Mouse (Mus musculus) mature B cell (primary cell): ENCODE data around the gene Atp8a2.
"Not testable (repeated sequence)": the region's sequence is repeated elsewhere in the genome, so short reads cannot be mapped to it uniquely, and the experiment has no call there.

Source experiments
- in situ Hi-C: fragments of 300-500 bp; cut with MboI; formaldehyde crosslinking; loops from 2 replicates; pipeline ENCODE4 v1.14.3; 2019

Gene Atp8a2

DNA sequence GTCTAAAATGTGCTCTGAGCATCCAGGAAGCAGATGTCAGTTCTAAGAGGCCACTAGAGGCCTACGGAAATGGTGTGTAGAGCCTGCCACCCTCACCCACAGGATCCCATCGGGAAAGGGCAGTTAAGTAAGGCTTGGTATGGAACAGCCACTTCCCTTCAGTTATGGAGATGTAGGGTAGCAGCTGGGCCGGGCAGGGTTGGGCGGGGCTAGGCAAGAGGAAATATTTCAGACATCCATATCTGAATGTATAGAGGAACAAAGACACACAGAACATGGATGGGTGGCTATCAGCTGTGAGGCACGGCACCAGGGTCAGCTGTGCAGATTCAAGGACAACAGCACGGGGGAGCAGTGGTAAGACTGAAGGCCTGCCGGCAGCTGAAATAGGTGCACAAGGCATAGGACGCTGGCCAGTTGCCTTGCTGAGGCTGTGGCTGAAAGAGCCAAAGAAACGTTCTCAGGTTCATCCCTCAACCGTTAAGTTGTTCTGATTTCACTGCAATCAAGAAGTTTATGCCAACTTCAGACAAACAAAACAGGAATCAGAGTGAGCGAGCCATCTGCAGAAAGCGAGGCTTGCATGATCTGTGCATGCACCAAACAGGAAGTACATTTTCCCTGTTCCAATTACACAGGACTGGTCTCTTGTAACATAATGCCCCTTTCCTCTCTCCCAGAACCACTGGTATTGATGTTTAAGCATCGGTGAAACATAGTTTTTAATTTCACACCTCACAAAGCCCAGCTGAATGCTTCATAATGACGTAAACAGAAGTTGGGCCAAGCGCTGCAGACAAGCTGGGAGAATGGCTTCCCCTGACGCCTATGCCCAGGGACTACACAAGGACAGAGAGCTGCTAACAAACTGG, 549.9 kb downstream of the Atp8a2 start:
- in situ Hi-C loops = no loop called here

DNA sequence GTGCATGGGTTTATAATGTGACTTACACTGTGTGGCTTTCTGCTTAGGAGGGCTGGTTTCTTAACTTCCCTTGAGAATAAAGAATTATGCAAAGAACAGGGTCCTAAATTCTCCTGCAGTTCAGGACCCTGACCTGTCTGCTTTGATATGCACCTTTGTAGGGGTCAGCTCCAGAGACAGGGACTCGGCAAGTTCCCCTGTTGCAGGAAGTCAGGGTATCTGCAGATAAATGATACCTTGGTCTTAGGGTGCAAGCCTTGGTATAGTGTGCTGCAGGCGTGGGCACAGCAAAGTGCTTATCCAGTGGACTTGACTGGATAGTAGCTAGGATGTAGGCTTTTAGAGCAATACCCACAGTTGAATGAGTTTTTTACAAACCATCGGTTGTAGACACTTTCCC, 552.1 kb downstream of the Atp8a2 start:
- in situ Hi-C loops = no loop called here

DNA sequence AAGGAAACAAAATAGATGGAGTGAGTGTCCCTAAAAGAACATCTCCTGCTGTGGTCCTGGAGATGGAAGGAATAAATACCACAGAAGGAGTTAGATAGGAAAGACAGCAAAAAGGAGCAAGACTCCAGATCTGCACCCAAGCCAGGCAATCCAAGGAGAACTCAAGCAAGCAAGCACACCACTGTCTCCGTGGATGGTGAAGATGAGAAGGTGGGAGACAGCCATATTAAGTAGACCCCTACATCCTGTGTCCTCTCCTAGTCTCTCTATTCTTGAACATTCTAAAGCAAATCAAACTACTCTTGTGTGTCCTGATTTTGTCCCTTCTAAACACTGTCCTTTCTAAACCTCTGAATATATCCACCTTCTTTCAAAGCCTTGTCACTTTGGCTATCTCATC, 552.8 kb downstream of the Atp8a2 start:
- in situ Hi-C loops = no loop called here

DNA sequence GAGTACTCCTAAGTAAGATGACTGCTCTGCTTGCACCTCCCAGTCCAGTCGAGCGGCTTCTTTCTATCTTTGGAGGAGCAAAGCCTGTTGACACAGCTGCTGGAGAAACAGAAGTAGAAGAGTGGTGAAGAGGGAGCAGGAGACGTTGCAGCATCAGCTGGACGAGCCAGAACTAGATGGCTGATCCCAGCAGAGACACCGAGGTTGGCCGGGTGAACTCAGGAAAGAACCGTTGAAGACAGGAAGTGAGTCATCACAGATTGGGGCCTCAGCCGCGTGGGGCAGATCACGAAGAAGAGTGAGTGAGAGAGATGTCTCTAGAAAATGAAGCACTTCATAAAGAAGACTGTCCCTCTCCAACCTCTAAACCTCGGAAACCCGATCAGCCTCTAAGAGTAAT, 553.4 kb downstream of the Atp8a2 start:
- in situ Hi-C loops = no loop called here

DNA sequence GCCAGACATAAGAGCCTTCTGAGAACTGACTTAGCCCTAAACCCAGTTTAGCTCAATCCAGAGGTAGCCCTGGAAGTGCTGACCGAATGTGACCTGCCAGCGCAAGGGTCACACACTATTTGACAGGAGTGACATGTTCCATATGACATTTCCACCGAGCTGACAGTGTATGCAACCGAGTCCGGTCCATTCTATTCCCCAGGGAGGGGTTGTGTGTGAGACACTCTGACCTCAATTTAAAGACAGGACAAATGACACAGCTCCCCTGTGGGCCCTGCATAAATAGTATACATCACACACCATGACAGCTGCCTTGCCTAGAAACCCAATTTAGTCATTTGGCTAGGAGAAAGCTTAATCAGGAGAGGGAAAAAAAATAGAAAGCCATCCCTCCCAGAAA, 555.1 kb downstream of the Atp8a2 start:
- in situ Hi-C loops = no loop called here

DNA sequence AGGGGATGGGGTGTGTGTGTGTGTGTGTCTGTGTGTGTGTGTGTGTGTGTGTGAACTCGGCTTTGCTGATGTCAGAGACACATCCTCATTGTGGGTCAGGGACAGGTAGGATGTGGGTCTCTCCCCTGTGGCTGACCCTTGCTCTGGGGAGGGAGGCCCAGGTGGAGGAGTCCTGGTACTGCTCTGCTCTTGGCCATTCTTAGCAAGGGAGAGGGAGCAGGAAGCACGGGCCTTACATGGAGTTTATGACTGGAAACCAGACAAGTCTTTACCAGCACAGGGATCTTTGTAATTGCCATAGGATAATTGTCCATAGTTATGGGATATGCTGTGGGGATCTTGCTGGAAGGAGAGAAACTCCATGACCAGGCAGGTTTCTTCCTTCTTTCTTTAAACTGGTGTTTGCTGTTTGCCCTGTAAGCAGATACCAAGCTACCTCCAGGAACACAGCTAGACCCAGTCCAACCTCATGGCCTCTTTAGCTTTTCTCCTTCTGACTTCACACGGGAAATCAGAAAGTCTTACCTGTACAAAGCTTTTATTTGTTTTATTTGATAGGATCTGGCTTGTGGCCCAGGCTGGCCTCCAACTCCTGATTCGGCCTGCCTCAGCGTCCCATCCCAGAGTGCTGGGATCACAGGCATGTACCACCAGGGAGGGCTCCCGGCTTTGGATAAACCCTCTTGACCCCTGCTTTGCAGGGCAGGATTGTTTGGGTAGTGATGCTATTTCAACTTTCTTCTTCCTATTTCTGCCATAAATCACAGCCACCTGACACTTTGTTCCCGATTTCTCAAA, 557.9 kb downstream of the Atp8a2 start:
- in situ Hi-C loops = no loop called here

DNA sequence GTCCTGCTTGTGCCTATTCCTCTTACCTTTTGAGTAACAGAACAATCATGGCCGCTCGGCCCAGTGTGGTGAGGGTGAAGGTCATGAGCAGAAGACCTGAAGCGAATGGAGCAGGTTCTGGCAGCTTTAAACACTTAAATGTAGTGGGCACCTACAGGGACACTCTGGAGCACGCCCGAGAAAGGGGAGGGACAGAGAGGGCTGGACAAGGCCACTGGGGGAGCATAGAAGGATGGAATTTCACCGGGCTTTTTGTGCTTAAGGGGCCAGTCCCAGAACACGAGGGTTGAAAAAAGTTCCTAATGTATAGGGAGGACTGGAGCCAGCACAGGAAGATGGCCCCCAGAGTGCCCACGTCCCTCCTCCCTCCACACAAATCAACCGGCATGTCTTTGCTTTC, 563.0 kb downstream of the Atp8a2 start:
- in situ Hi-C loops = no loop called here

DNA sequence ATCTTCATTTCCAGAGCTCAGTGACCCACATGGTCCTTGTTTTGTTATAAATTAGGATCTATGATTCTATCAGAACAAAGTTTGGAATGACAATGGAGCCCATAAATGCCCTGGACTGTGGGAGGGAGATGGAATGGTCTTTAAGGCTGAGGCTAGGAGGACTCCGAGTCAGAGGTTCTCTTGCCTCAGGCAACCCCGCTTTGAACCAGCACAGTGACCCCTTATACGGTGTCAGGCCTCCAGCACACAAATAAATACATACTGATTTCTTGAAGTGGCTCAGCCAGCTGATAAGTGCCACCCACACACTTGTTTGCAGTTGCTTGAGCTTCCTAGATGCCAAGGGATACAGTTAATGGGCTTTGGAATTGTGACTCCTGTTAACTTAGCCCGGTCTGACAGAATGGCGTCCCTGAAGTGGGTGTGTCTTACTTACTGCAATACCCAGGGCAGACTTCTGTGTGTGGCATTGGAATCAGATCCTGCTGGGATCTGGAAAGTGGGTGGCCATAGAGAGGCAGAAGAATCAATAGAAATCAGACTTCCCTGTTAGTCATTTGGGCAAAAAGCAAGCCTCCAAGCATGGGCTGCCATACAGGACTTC, 563.6 kb downstream of the Atp8a2 start:
- in situ Hi-C loops = no loop called here

DNA sequence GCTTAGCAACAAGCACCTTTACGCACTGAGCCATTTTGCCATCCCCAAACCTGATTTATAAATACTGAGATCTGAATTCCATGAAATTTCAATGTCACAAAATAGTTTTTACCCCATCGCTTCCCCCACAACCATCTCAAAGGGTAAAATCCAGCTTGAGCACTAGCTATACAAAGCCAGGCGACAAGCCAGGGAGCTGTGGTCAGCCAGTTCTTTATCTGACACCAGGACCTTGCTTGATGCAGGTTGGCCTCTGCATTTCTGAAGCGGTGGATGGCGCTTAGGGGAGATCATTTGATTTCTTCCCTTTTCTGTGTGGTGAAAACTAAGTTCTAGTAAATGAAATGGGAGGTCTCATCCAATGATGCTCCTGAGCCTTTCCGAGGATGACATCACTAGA, 564.9 kb downstream of the Atp8a2 start:
- in situ Hi-C loops = no loop called here

DNA sequence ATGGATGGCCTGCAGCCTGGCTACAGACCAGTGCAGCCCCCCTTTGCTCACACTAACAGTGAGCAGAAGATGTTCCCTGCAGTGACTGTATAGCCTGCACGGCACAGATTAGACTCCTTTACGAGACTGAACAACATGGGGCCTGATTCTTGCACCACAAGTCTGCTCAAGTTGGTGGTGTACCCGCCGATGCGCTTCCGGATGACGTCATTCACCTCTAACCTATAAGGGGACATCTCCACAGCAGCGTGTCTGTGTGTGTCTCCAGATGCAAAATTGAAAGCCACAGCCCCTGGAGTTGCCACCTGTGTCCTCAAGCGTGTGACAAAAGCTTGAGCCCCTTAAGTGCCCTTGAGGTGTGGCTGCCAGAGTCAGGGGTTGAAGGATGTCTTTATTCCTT, 566.9 kb downstream of the Atp8a2 start:
- in situ Hi-C loops = no loop called here

DNA sequence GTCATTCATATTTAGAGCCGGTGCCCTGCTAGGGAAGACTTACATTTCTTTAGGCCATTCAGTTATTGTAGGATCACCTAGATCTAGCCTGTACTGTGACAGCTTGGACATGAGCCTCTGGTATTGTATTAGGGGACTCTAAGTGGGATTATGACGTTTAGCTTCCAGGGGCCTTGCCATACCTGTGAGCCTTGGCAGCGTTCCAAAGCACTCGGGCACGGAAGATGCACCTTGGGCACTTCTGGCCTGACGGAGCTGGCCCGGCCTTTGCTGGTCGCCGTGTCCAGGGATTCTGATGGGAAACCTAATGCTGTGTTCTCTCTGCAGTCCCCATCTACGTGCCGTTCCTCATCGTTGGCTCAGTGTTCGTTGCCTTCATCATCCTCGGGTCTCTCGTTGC, 567.7 kb downstream of the Atp8a2 start:
- in situ Hi-C loops = no loop called here

DNA sequence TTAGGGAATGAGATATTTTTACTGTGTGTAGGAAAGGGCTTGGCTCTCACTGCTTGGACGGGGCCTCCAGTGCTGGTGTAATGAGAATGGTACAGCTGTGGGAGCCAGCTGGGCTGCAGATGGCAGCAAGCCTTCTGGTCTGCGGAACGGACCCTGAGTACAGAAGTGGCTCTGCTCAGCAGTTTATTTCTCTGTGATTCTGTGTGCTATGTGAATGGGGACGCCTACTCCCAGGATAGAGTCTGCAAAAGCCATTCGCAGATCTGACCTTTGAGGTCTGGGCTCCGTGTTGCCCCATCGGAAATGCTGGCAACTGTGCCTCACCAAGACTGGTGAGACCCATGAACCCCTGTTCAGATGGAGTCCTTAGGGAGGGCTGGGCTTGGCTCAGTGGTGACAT, 569.2 kb downstream of the Atp8a2 start:
- in situ Hi-C loops = no loop called here

DNA sequence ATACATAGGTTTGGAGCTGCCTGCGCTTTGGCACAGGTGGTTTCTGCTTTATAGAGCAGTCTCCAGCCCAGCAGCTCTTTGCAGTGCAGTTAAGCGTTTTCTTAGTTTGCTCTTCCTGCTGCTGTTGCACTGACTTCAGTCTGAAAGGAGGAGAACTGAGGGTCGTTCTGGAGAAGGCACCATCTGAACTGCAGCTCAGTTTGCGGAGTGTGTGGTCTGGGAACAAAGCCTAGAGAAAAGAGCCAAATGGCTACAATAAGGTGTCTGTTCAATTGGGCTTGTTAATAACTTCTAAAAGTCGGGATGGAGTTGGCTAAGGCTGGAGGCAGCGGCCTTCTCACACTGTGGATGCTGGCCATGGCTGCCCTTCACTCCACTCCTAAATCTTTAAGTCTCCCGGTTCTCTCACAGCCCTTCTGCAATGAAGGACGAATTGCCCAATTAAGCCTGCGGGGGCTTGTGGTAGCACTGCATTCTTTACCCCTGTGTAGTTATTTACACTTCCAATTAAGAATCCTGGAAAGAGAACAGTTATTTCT, 569.8 kb downstream of the Atp8a2 start:
- in situ Hi-C loops = no loop called here

DNA sequence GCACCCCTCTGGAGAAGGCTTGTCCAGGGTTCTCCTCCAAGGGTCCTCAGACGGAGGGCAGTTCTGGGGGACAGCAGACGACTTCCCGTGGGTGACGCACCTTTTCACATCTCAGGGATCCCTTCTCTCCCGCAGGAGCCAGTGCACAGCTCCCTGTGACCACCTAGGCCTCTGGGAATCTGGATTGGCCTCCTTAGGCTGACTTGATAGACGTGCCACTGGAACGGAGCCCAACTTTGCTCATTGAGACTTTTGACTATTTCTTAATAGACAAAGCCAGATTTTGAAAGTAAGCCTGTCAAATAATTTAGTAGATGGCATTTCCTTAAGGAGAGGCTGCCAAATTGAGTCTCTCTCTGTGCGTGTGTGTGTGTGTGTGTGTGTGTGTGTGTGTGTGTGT, 570.3 kb downstream of the Atp8a2 start:
- in situ Hi-C loops = no loop called here

DNA sequence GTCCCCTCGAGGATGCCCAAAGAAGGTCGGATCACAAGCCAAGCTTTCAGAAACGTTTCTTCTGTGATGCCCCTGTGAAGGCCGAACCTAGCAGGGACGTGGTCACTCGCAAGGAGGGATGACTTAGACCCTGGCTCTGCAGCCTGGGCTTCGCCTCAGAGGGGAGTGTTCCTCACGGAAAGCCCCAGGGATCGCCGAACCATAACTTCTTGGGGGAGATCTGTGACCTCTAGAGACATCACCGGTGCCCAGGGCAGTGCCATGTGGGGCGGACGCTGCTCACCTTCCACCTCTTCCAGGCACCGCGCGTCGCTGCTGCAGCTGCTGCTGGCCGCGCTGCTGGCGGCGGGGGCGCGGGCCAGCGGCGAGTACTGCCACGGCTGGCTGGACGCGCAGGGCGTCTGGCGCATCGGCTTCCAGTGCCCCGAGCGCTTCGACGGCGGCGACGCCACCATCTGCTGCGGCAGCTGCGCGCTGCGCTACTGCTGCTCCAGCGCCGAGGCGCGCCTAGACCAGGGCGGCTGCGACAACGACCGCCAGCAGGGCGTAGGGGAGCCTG, 571.1 kb downstream of the Atp8a2 start:
- in situ Hi-C loops = no loop called here

DNA sequence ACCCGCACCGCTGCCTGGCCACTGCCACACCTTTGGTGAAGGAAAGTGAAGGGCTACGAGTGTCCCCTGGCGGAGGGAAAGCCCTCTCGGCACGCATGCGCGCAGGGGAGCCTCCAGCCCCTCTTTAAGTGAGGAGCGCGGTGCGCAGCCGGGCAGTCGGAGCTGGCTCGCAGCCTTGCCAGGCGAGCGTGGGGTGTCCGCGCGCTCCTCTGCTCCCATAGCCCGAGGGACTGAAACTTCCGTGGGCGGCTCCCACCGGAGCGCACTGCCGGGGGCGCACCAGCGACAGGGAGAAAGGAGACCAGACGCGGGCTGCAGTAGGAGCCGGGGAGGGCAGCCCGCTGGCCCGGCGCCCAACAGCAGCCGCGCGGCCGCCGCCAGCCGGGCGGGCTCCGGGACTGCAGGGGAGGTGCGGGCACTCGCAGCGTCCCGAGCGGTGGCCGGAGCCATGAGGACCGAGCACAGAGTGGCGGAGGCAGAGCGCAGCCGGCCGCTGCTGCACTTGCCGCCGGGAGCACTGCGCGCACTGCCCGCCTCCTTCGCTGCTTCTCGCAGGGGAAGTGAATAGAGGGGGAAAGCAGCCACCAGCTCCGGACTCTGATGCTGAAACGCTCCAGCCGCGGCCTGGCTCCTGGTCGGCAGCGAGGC, 571.7 kb downstream of the Atp8a2 start, which contains the start of gene Shisa2:
Gene Shisa2 (plus strand): TSS at position 151 of the 648 bp plus-strand sequence.
- in situ Hi-C loops = no loop called here

DNA sequence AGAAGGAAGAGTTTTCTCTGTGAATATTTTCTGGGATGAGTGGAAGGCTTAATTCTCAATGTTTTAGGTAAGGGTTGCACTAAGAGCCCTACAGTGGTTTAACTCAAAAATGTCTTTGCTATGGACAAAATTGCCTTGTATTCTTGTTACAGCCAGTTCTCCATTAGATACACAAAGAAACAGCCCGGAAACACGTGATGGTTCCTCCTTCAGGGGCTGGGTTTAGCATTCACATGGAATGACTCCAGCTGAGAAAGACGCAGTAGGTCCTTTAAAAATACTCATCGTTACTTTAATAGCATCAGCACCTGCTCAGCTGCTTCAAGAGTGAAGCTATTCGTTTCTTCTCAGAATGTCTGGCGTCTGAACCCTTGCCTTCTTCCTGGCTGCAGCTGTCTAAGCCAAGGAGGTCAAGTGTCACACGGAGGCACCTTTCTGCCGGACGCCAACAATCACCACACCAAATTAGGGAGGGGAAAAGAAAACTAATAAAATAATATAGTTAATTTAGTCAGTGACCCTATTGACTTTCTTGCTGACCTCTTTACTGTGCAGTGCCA, 572.6 kb downstream of the Atp8a2 start:
- in situ Hi-C loops = no loop called here

DNA sequence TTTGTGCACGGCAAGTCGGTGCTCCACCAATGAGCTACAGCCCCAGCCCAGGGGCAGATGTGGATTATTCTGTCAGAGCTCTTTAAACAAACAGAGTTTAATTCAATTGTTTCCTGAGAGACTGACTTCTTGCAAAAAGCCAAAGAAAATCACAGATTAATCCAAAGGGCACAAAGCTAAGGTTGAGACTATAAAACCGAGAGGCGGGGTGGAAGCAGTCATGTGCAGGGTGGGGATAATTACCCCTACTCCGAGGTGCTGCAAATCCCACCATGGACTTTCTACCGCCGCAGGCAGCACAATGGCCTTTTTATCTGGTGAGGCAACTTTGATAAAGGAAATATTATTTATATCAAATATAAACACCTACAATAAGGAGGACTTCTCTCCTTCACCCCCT, 580.2 kb downstream of the Atp8a2 start:
- in situ Hi-C loops = no loop called here

DNA sequence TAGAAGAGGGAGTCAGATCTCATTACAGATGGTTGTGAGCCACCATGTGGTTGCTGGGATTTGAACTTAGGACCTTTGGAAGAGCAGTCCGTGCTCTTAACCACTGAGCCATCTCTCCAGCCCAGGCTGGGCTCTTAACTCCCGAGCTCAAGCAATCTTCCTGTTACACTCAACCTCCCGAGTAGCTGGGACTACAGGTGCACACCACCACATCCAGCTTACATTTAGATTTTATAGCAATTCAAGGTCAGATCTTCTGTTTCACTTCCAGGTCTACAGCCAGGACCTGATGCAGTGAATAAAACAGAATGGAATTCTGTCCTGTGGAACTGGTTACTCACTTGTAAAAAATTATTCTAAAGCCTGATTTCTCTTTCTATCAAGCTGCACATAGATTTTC, 582.8 kb downstream of the Atp8a2 start:
- in situ Hi-C loops = not testable (repeated sequence)

DNA sequence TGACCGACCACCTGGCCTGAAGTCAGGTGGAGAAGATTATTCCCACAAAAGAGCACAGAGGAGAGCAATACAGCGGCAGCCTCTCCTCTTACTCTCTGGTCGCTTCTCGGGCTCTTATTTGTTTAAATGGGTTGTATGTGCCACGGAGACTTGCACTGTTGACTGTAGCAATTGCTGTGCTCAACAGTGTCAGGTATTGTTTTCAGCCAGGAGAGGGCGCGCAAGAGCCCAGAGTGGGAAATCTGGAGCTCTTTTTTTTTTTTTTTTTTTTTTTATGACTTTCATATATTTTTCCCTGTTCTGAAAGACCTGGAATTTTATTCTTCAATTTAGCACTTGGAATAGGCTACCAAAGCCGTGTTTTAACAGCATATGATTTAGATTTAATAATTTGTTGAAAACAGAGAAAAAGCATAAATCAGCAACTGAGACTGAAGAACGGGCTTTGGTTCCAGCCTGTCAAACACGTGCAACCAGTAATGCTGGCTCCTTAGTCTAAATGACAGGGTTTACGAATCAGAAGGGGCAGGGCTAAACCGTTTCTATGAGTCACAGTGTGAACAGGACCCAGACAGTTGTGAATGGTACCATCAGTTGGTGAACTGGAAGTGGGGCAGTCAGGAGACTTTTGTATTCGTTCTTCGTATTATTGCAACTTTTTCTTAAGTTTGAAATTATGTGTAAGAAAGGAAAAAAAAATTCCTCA, 583.9 kb downstream of the Atp8a2 start:
- in situ Hi-C loops = no loop called here

DNA sequence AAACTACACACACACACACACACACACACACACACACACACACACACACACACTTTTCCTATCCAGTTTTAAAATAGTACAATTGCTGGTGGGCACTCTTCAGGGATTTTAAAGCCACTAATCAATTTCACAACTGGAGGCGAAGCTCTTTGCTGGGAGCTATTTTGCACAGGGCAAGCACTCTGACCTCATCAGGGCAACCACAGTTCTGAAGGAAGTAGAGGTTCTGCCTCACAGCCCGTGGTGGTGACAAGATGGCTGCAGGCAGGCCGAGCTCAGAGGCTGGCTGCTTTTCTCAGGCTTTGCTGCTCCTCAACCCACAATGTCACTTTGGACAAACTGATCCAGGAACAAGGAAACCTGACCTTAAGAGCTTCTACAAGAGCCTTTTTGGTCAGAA, 590.0 kb downstream of the Atp8a2 start:
- in situ Hi-C loops = loop anchor here (10.0 kb wide), 2 partner anchors 408 to 1088 kb away; no protein-coding TSS in a partner anchor
